Mouse (Mus musculus): ENCODE results near the gene Kng2.

GRCm38 (mm10) chr16:23037744-23038143, 8.5 kb upstream of the Kng2 start:
- TF ChIP-seq CTCF (IDR thresholded peaks at IDR 0.05; ENCODE audit: borderline replicate concordance, extremely low read depth, insufficient read depth, insufficient read length) (no peak), POLR2A (IDR thresholded peaks at IDR 0.05; ENCODE audit: borderline replicate concordance, extremely low read depth, insufficient read depth, insufficient read length, poor library complexity, severe bottlenecking) (no peak)
